Mouse (Mus musculus) erythroblast, adult 5-6 weeks (primary cell): Measurements from ENCODE around the gene Cadm4. TPM values are rescaled to one million over a fixed set of nuclear protein-coding genes. Genes with fewer than 3 reads are reported as not detected.
"Not testable (repeated sequence)": the region's sequence is repeated elsewhere in the genome, so short reads cannot be mapped to it uniquely, and the experiment has no call there.

Source experiments
- ATAC-seq: replicated peaks from 2 replicates; pipeline ENCODE4 v1.8.0; 2016; ENCODE audit warnings: moderate number of reproducible peaks, mild to moderate bottlenecking, moderate TSS enrichment, inconsistent platforms; ENCODE audit not compliant: poor library complexity, low FRiP score, severe bottlenecking
- total RNA-seq, 2 experiments: library from RNA; stranded (forward) in 1 of 2; stranded (reverse) in 1 of 2; fragments of 150-400 nt in 1 of 2; fragments of 200-764, 138-1000 nt in 1 of 2; gene quantifications; 2 replicates each; pipeline versions ENCODE4 v1.2.3 to v1.2.4; 2015 to 2017; ENCODE audit warnings: low replicate concordance in 2 of 2

Gene Cadm4
- total RNA-seq, 2 experiments from 2014 or later, result 0.77 TPM; not detected in 1

DNA sequence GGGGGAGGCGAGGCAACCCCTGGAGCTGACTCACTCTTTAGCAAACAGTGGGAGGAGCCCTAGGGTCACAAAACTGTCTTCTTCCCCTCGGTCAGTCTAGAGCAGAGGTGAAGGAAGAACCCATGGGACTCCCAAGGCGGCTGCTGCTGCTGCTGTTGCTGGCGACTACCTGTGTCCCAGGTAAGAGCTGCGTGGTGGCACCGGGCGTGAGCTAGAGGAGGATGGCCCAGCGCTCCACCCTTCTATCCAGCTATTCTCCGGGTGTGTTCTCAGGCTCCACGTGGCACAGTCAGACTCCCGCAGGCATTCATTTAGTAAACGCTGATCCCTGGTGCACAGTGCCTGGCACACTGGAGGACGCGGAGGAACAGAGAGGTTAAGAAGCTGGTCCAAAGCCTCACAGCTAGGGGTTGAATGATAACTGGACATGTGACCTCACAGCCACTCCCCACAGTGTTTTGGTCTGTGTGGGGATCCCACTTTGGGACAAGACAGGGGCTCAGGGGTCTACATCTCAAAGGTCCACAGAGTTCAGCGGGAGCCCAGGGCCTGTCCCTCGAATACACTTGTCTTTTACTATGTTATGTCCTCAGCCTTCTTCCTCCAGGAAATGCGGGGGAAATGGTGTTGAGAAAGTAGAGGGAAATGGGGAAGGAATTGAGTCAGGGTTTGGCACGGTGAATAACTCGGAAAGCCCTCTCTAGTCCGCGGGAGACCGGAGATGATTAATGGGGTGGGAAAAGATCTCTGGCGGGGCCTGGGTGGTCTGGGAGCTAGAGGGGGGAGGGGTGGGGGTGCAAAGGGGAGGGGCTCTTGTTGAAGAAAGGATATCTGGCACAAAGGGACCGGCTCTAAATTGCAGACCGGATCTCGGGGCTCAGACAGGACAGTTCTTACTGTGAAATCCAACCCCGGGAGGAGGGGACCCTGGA lies 19.2 kb upstream of the Cadm4 start, which contains the start of gene Plaur:
Gene Plaur (plus strand): TSS at position 97 of the 932 bp plus-strand sequence.
- ATAC-seq, result no peak

GRCm38 (mm10) chr7:24466835-24467234 lies 15.0 kb upstream of the Cadm4 start:
- ATAC-seq, result no peak

DNA sequence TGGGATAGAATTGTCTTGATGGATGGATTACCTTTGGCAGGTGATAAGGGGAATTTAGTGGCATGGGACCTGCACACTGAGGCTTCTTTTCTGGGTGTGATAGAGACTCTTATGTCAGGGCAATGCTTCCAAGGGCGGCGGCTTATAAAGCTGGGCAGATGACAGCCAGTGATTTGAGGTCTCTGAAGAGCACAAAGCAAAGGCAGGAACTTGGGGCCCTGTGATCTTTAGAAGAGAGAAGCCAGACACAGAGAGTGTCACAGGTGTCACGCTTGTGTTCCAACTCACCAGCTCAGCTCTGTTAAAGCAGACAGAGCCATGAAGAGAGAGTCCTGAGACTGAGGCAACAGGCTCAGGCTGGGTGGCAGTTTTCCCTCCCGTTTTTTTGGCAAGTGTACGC lies 13.9 kb upstream of the Cadm4 start:
- ATAC-seq, result no peak

DNA sequence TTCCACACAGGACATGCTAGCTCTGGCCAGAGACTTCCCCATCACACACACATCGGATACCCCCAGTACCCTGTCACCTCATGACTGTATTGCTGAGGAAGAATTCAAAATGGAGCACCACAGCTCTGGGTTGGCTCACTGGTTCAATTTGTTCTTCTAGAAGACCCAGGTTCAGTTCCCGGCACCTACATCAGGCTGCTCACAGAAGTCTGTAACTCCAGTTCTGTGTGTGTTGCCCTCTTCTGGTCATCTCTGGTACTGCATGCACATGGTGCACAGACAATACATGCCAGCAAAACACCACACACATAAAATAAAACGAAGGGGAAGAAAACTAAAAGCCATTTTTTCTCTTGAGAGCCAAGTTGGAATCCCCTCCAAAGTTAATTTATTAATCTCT lies 12.7 kb upstream of the Cadm4 start:
- no peak for ATAC-seq

DNA sequence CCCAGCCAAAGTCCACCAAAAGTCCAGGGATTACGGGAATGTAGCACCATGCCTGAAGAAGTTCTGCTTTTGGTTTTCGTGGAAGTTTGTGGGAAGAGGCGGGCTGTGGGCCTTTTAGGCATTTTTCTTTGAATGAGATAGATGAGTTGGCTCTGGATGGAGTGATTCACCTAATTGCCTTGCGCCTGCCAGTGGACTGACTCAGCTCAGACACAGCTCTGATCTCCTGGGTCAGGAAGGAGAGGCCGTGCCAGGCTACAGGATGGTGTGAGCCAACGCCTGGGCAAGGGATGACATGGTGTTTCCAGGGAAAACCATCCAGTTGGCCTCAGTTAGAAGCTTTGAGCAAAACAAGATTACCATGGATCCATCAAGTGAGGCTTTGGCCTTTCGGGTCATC lies 11.5 kb upstream of the Cadm4 start:
- no peak for ATAC-seq

- ATAC-seq, result no peak
Measured at GRCm38 (mm10) chr7:24472442-24472841, 9.4 kb upstream of the Cadm4 start.

- peak; percentile 68; the same call in 1 of the 2 replicates for ATAC-seq
Measured at GRCm38 (mm10) chr7:24472937-24473336, 8.9 kb upstream of the Cadm4 start.

- ATAC-seq, result no peak
Measured at GRCm38 (mm10) chr7:24473913-24474529, 7.8 kb upstream of the Cadm4 start.

GRCm38 (mm10) chr7:24474811-24475506 lies 6.9 kb upstream of the Cadm4 start:
- ATAC-seq, result no peak

DNA sequence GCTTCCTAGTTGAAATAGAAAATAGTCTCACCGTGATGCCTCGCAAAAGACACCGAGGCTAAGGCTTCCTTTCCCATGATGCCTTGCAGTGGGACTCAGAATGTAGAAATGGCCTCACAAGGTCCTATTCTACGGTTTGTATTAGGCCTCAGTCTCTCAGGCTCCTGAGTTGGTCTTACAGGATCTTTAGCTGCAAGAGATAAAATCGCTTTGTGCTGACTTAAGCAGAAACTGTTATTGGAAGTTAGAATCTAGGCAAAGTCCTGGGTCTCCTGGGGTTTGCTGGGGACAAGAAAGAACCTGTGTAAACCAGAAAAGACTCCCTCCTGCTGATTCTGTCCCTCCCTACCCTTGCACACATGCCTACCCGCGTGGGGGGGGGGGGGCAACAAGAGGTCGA lies 5.5 kb upstream of the Cadm4 start:
- no peak for ATAC-seq

DNA sequence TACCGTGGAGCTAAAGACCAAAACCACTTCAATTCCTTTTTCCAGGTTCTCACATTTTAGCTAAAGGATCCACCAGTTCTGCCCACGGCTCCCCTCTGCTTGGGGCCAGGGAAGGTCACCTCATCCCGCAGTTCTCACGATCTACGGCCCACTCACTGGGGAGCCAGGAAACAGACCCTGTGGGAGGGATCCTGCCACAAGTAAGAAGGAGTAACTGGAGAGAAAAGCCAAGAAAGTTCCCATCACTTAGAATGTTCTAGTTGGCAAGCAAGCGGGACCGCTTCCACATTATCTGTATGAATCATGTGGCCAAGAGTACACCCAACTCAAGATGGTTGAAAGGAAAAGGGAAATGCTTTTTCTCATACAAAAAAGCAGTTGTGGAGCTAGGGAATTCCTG lies 5.0 kb upstream of the Cadm4 start:
- ATAC-seq, result no peak

DNA sequence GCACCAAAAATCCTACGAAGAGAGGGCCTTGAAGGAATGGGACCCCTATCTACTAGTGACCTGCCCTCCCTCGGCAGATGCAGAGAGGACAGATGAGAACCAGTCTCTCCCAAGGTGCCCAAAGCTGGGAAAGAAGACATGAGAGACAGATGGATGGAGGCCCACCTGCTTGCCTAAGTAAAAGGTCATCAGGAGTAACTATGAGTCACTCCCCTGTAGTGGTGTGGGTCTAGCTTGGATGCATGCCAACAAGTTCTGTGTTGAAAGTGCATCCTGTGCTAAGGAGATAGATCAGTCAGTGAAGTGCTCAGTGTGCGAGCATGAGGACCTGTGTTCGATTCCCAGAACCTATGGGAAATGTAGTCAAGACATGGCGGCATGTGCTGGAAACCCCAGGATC lies 2.9 kb upstream of the Cadm4 start:
- no peak for ATAC-seq

DNA sequence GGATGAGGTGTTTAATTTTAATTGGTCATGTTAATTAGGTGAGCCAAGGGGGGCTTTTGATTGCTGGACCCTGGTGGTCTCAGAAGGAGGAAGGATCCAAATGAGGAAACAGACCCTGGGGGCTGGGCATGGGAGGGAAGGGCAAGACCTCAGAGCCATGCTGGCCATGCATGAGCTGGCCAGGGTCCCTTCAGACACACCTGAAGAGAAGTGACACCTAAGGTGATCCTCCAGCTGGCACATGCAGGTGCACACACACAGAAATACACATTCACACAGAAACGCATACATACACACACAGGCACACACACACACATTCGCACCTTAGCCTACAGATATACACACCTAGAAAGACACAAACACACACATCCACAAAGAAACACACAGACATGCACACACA lies 2.1 kb upstream of the Cadm4 start:
- ATAC-seq, result no peak

GRCm38 (mm10) chr7:24480121-24480941 lies 1.5 kb upstream of the Cadm4 start:
- ATAC-seq, result no peak

DNA sequence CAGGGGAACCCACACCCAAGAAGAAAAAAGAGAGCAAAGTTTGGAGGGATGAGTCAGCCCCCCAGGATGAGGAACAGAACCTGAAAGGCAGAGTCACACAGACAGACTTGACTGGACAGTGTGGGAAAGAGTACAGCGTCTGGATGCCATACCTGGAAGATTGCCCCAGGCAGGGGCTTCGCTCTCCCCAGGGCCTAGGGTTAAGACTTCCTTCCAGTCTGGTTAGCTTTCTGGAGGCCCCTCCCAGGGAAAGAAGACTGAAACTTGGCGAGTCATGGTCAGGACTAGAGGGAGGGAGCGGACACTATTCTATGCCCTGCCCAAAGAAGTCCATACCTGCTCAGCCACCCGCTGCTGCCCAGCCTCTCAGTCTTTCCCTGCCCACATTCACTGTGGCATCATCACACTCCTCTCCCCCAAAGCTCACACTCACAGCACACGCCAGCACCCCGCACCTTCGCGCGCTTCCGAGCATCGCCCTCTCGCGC lies 793 bp upstream of the Cadm4 start:
- no peak for ATAC-seq

DNA sequence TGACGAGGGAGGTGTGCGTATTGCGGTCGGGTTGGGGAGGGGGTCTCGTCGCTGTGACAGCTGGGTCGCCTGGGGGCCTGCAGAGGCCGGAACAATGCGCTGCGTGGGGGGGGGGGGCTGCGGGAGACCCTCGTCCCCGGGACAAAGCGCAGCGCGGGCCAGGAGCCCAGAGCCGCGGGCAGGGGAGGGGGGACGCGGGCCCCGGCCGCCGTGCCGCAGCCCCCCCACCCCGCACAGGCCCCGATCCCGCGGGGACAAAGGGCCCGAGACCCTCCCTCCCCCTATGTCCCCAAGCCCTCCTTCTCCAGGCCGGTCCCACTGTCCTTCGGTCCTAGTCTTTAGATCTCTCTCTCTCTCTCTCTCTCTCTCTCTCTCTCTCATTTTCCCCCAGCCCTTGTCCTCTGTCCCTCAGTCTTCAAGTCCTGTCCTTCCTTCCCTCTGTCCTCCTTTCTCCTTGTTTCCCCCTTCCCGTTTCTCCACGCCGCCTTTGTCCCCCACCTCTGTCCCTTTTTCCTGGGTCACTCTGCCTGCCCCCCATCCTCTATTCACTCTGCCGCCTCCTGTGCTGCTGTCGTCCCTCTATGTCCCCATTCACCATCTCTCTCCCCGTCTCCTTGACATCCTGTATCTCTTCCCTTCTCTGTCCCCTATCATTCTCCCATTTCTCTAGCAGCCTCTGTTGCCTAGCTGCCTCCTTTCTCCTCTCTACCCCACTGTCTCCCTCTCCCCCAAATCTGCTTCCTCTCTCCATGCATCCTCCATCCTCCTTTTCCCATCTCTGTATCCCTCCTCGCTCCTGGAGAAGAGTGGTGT lies 591 bp downstream of the Cadm4 start:
- no peak for ATAC-seq

GRCm38 (mm10) chr7:24483291-24483690 lies 1.5 kb downstream of the Cadm4 start:
- ATAC-seq, result not testable (repeated sequence)

- no peak for ATAC-seq
Measured at GRCm38 (mm10) chr7:24485481-24485880, 3.7 kb downstream of the Cadm4 start.

GRCm38 (mm10) chr7:24486654-24487130 lies 4.9 kb downstream of the Cadm4 start:
- no peak for ATAC-seq
